Mouse (Mus musculus) CH12.LX (cell line): ENCODE measurements around the gene Ptprr. TPM values are rescaled to one million over a fixed set of nuclear protein-coding genes. Genes with fewer than 3 reads are reported as not detected.

Source experiments
- DNase-seq: peaks from one replicate; pipeline ENCODE4 v3.0.0-alpha.2; 2013; ENCODE audit errors: extremely low read depth
- H3K27ac ChIP-seq: 2 replicates; pipeline ENCODE4 v1.5.1; 2012; ENCODE audit warnings: low read depth, mild to moderate bottlenecking, control low read depth, moderate library complexity; ENCODE audit not compliant: insufficient read depth
- H3K27me3 ChIP-seq: replicated peaks from 2 replicates; pipeline ENCODE3; 2012; ENCODE audit warnings: inconsistent platforms
- H3K36me3 ChIP-seq, 2 experiments: replicated peaks in 1 of 2; 2 replicates each; pipeline versions ENCODE3 to v1.6.1; 2012; ENCODE audit warnings: inconsistent platforms in 1 of 2, low read length in 1 of 2, mild to moderate bottlenecking in 1 of 2, mixed read lengths in 1 of 2, moderate library complexity in 1 of 2; ENCODE audit not compliant: control insufficient read depth in 1 of 2, insufficient read depth in 1 of 2
- H3K4me1 ChIP-seq, 2 experiments: 2 replicates each; pipeline ENCODE4 v1.6.1; 2012; ENCODE audit warnings: inconsistent platforms in 1 of 2, moderate library complexity in 1 of 2; ENCODE audit not compliant: insufficient read depth in 2 of 2, control insufficient read depth in 1 of 2
- H3K4me2 ChIP-seq: 2 replicates; pipeline ENCODE4 v1.6.1; 2012; ENCODE audit warnings: low read depth, mild to moderate bottlenecking, control low read depth; ENCODE audit not compliant: poor library complexity, insufficient read depth, severe bottlenecking
- H3K4me3 ChIP-seq, 3 experiments: fragments of 150-350 bp in 1 of 3; sonication (generic) in 1 of 3; replicated peaks in 1 of 3; 2 replicates each; pipeline versions ENCODE3 to v1.5.1; 2011 to 2012; ENCODE audit warnings: low read depth in 2 of 3, low read length in 2 of 3, mild to moderate bottlenecking in 2 of 3, moderate library complexity in 2 of 3, control low read depth in 1 of 3, improper control_type of control experiment in 1 of 3, inconsistent platforms in 1 of 3, mixed read lengths in 1 of 3; ENCODE audit not compliant: poor library complexity in 1 of 3
- H3K79me2 ChIP-seq: replicated peaks from 2 replicates; pipeline ENCODE4 v1.6.1; 2012; ENCODE audit warnings: mild to moderate bottlenecking, moderate library complexity; ENCODE audit not compliant: control insufficient read depth, poor library complexity, insufficient read depth, severe bottlenecking; ENCODE audit errors: extremely low read depth
- H3K9ac ChIP-seq: 2 replicates; pipeline ENCODE4 v1.6.1; 2012; ENCODE audit warnings: low read depth, mild to moderate bottlenecking, control low read depth, moderate library complexity; ENCODE audit not compliant: insufficient read depth
- H3K9me3 ChIP-seq: replicated peaks from 2 replicates; pipeline ENCODE3; 2012; ENCODE audit warnings: low read length, inconsistent platforms, mixed read lengths
- BHLHE40 ChIP-seq: IDR thresholded peaks from 2 replicates; pipeline ENCODE4 v1.6.1; 2011; ENCODE audit warnings: mild to moderate bottlenecking, low read depth, low read length, improper control_type of control experiment
- CHD1 ChIP-seq: IDR thresholded peaks from 2 replicates; pipeline ENCODE4 v1.6.1; 2012; ENCODE audit warnings: low read depth, low read length, improper control_type of control experiment, inconsistent platforms
- CHD2 ChIP-seq: IDR thresholded peaks from 2 replicates; pipeline ENCODE4 v1.6.1; 2011; ENCODE audit warnings: low read length, improper control_type of control experiment
- CTCF ChIP-seq, 2 experiments: IDR thresholded peaks in 1 of 2; conservative IDR thresholded peaks in 1 of 2; 2 replicates each; pipeline ENCODE4 v1.5.1; 2011 to 2012; ENCODE audit warnings: low read depth in 2 of 2, low read length in 2 of 2, improper control_type of control experiment in 1 of 2, inconsistent platforms in 1 of 2, mild to moderate bottlenecking in 1 of 2, moderate library complexity in 1 of 2
- ELF1 ChIP-seq: IDR thresholded peaks from 2 replicates; pipeline ENCODE4 v1.6.1; 2014; ENCODE audit warnings: low read depth, mild to moderate bottlenecking, inconsistent platforms, low read length, improper control_type of control experiment
- ETS1 ChIP-seq: conservative IDR thresholded peaks from 2 replicates; pipeline ENCODE4 v1.6.1; 2012; ENCODE audit warnings: low read depth, mild to moderate bottlenecking, inconsistent platforms, low read length, improper control_type of control experiment, moderate library complexity
- GABPA ChIP-seq: IDR thresholded peaks from 2 replicates; pipeline ENCODE4 v1.6.1; 2012; ENCODE audit warnings: low read depth, low read length, improper control_type of control experiment, inconsistent platforms; ENCODE audit not compliant: insufficient replicate concordance
- HCFC1 ChIP-seq: IDR thresholded peaks from 2 replicates; pipeline ENCODE4 v1.6.1; 2012; ENCODE audit warnings: low read depth, mild to moderate bottlenecking, inconsistent platforms, low read length, improper control_type of control experiment
- IRF4 ChIP-seq: IDR thresholded peaks from 2 replicates; pipeline ENCODE4 v1.6.1; 2014; ENCODE audit warnings: low read depth, mild to moderate bottlenecking, inconsistent platforms, low read length, improper control_type of control experiment
- JUN ChIP-seq: IDR thresholded peaks from 2 replicates; pipeline ENCODE4 v1.6.1; 2011; ENCODE audit warnings: low read depth, mild to moderate bottlenecking, low read length, improper control_type of control experiment, moderate library complexity; ENCODE audit not compliant: insufficient read depth
- KAT2A ChIP-seq: IDR thresholded peaks from 2 replicates; pipeline ENCODE4 v1.6.1; 2012; ENCODE audit warnings: low read length, improper control_type of control experiment, inconsistent platforms; ENCODE audit not compliant: insufficient replicate concordance
- MAFK ChIP-seq: IDR thresholded peaks from 2 replicates; pipeline ENCODE4 v1.6.1; 2011; ENCODE audit warnings: low read length, improper control_type of control experiment; ENCODE audit not compliant: insufficient replicate concordance
- MAZ ChIP-seq: IDR thresholded peaks from 2 replicates; pipeline ENCODE4 v1.6.1; 2012; ENCODE audit warnings: low read depth, mild to moderate bottlenecking, inconsistent platforms, low read length, improper control_type of control experiment, moderate library complexity
- MEF2A ChIP-seq: IDR thresholded peaks from 2 replicates; pipeline ENCODE4 v1.6.1; 2014; ENCODE audit warnings: low read depth, mild to moderate bottlenecking, inconsistent platforms, low read length, improper control_type of control experiment, borderline replicate concordance
- MYC ChIP-seq: IDR thresholded peaks from 2 replicates; pipeline ENCODE4 v1.6.1; 2011; ENCODE audit warnings: low read depth, mild to moderate bottlenecking, improper control_type of control experiment, low read length
- NELFE ChIP-seq: IDR thresholded peaks from 2 replicates; pipeline ENCODE4 v1.6.1; 2011; ENCODE audit warnings: low read depth, low read length, improper control_type of control experiment
- NRF1 ChIP-seq: IDR thresholded peaks from 2 replicates; pipeline ENCODE4 v1.6.1; 2014; ENCODE audit warnings: low read depth, mild to moderate bottlenecking, inconsistent platforms, low read length, improper control_type of control experiment, moderate library complexity
- PAX5 ChIP-seq: IDR thresholded peaks from 2 replicates; pipeline ENCODE4 v1.6.1; 2012; ENCODE audit warnings: low read length, inconsistent platforms, mixed read lengths
- POLR2A ChIP-seq: IDR thresholded peaks from 2 replicates; pipeline ENCODE4 v1.6.1; 2011; ENCODE audit warnings: low read depth, mild to moderate bottlenecking, improper control_type of control experiment, low read length
- RAD21 ChIP-seq: IDR thresholded peaks from 2 replicates; pipeline ENCODE4 v1.6.1; 2011; ENCODE audit warnings: low read depth, mild to moderate bottlenecking, low read length, improper control_type of control experiment, moderate library complexity
- RCOR1 ChIP-seq: conservative IDR thresholded peaks from 2 replicates; pipeline ENCODE4 v1.6.1; 2012; ENCODE audit warnings: low read depth, mild to moderate bottlenecking, inconsistent platforms, low read length, improper control_type of control experiment
- SMC3 ChIP-seq: IDR thresholded peaks from 2 replicates; pipeline ENCODE4 v1.6.1; 2011; ENCODE audit warnings: low read depth, low read length, improper control_type of control experiment
- TCF12 ChIP-seq: IDR thresholded peaks from 2 replicates; pipeline ENCODE4 v1.6.1; 2014; ENCODE audit warnings: low read depth, mild to moderate bottlenecking, inconsistent platforms, low read length, improper control_type of control experiment
- UBTF ChIP-seq: IDR thresholded peaks from 2 replicates; pipeline ENCODE4 v1.6.1; 2012; ENCODE audit warnings: low read depth, mild to moderate bottlenecking, inconsistent platforms, low read length, improper control_type of control experiment, moderate library complexity
- USF2 ChIP-seq: conservative IDR thresholded peaks from 2 replicates; pipeline ENCODE4 v1.6.1; 2011; ENCODE audit warnings: low read depth, low read length, improper control_type of control experiment
- ZMIZ1 ChIP-seq: IDR thresholded peaks from 2 replicates; pipeline ENCODE4 v1.6.1; 2012; ENCODE audit warnings: low read depth, mild to moderate bottlenecking, inconsistent platforms, low read length, improper control_type of control experiment
- ZNF384 ChIP-seq: IDR thresholded peaks from 2 replicates; pipeline ENCODE4 v1.6.1; 2012; ENCODE audit warnings: low read depth, low read length, improper control_type of control experiment, inconsistent platforms
- dilution Hi-C: fragments of 300-500 bp; cut with MboI; formaldehyde crosslinking; loops from 2 replicates; pipeline ENCODE4 v1.14.3; 2020; ENCODE audit warnings: low sequenced_read_pairs; ENCODE audit not compliant: extremely low pct_unique_long_range_greater_than_20kb, extremely low pct_ligation_motif_present
- in situ Hi-C: fragments of 300-500 bp; cut with MboI; formaldehyde crosslinking; loops from 3 replicates; pipeline ENCODE4 v1.14.3; 2019; ENCODE audit warnings: low sequenced_read_pairs, low pct_ligation_motif_present, low pct_unique_long_range_greater_than_20kb, mixed read lengths
- polyA plus RNA-seq: library from polyadenylated mRNA; unstranded; fragments of >175 nt; gene quantifications from 2 replicates; pipeline ENCODE4 v1.2.1, GENCODE M21; 2012; ENCODE audit warnings: low read depth; ENCODE audit not compliant: insufficient read length
- total RNA-seq, 2 experiments: library from RNA; depleted of rRNA; stranded (reverse); fragments of 300-350 nt in 1 of 2; fragments of >200 nt in 1 of 2; gene quantifications; 2 replicates each; pipeline ENCODE4 v1.2.3; 2012 to 2014

Ptprr gene
- total and polyA plus RNA-seq, 3 experiments: 0.51 to 1.9 (median 0.81) TPM

GRCm38 (mm10) chr10:116115881-116116677, 98.1 kb downstream of the Ptprr start:
- no peak overlapping the region for H3K4me3 ChIP-seq
- no peaks in the 10 kb centered on the region for H3K36me3 ChIP-seq
- DNase-seq: no peak
- H3K9ac ChIP-seq: no peak overlapping the region
- H3K4me1 ChIP-seq: no peaks in the 10 kb centered on the region
- no peaks in the 10 kb centered on the region for H3K79me2 ChIP-seq
- no peaks in the 10 kb centered on the region for H3K27me3 ChIP-seq
- in situ Hi-C loops: no loop called here
- peaks cover 4% of the 10 kb centered on the region for H3K9me3 ChIP-seq
- no peak for TF ChIP-seq RCOR1
- TF ChIP-seq KAT2A: no peak
- TF ChIP-seq TCF12: no peak
- TF ChIP-seq MAFK: no peak
- no peak for TF ChIP-seq USF2
- TF ChIP-seq BHLHE40: no peak
- TF ChIP-seq POLR2A: no peak
- no peak for TF ChIP-seq CHD2
- no peak for TF ChIP-seq ZNF384
- TF ChIP-seq ELF1: no peak
- no peak for TF ChIP-seq SMC3
- no peak for TF ChIP-seq GABPA
- no peak for TF ChIP-seq NELFE
- no peak for TF ChIP-seq NRF1
- TF ChIP-seq CTCF (conservative IDR thresholded peaks at IDR 0.05 in 1 of 2, IDR thresholded peaks at IDR 0.05 in 1 of 2; ENCODE audit: low read depth in 2 of 2, low read length in 2 of 2): no peak
- TF ChIP-seq UBTF: no peak
- no peak for TF ChIP-seq ETS1
- no peak for TF ChIP-seq ZMIZ1
- TF ChIP-seq HCFC1: no peak
- TF ChIP-seq MYC: no peak
- TF ChIP-seq, all 38 proteins: peak for 0
- Histone ChIP-seq H3K27ac (no peak overlapping the region), H3K4me2 (no peak overlapping the region)
- dilution Hi-C loops: no loop called here

GRCm38 (mm10) chr10:116117060-116117459, 99.0 kb downstream of the Ptprr start:
- H3K4me2 ChIP-seq: no peak overlapping the region
- no peaks in the 10 kb centered on the region for H3K4me1 ChIP-seq
- no peak overlapping the region for H3K27ac ChIP-seq
- dilution Hi-C loops: no loop called here
- no peaks in the 10 kb centered on the region for H3K79me2 ChIP-seq
- H3K4me3 ChIP-seq: no peak overlapping the region
- no peaks in the 10 kb centered on the region for H3K27me3 ChIP-seq
- H3K9ac ChIP-seq: no peak overlapping the region
- H3K9me3 ChIP-seq: peaks cover 4% of the 10 kb centered on the region
- in situ Hi-C loops: no loop called here
- DNase-seq: no peak
- no peaks in the 10 kb centered on the region for H3K36me3 ChIP-seq
- TF ChIP-seq MAZ (no peak), MYC (no peak), RCOR1 (no peak), RAD21 (no peak), KAT2A (no peak), IRF4 (no peak), CHD1 (no peak), NRF1 (no peak), ELF1 (no peak), ETS1 (no peak), JUN (no peak), PAX5 (no peak), MEF2A (no peak)
